Mouse (Mus musculus) macrophage (primary cell): ENCODE measurements at regions not wholly inside any gene's neighbourhood (a gene's known extent, or its start where the extent isn't known, plus 50 kb on each side); places are given as distances from the start of the nearest gene placed in this dataset.

Experiments used
- H3K27ac ChIP-seq: fragments of 350-480 bp; formaldehyde crosslinking; 2 replicates; pipeline ENCODE4 v1.9.0; 2021
- H3K36me3 ChIP-seq: fragments of 350-480 bp; formaldehyde crosslinking; 2 replicates; pipeline ENCODE4 v1.9.0; 2021; ENCODE audit errors: inconsistent target
- H3K4me3 ChIP-seq: fragments of 350-480 bp; formaldehyde crosslinking; 2 replicates; pipeline ENCODE4 v1.9.0; 2021; ENCODE audit errors: inconsistent target
- H3K79me2 ChIP-seq: fragments of 350-480 bp; formaldehyde crosslinking; 2 replicates; pipeline ENCODE4 v1.9.0; 2021; ENCODE audit errors: inconsistent target
- WGBS: methylation state at CpG from one replicate; pipeline ENCODE4 v1.1.7; 2026; ENCODE audit warnings: inconsistent platforms; ENCODE audit not compliant: missing documents; 5-methylcytosine and 5-hydroxymethylcytosine counted together

DNA sequence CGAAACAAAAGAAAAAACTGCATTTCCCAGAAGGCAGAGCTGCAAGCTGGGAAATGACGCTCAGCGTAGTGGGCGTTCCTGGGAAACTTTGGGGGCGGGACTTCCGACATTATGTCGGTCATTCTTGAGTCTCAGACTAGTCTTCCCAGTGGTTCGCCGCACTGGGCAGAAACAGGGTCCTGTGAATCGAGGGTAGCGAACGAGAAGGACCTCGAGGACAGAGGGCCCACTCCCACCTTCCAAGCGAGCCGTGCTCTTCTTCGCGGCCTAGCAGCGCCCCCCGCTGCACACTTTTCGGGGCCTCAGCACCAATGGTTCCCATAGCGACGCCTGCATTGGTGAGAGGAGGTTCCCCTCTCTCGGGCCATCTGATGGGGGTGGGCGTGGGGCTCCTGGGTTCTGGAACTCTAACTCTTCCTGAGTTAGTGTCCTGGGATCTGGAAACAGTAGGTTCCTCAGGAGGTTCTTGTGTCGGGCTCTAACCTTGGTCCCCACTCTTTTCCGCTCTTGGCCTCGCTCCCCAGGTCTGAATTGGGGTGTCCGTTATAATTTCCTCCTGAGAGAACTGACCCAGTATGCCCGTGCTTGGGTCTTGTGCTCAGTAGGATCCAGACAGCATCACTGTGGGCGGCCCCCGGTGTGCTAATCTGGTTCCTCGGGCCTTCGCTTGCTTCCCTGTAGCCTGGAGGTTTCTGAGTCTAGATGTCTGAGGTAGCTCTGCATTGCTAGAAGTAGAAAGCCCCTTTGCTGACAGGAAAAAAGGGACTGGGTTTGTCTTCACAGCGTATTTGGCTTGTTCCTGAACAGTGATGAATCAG lies 52.8 kb upstream of the Gramd1a start:
- 34% methylated on average over 33 of the region's 34 CpGs for WGBS
- H3K27ac ChIP-seq = peak overlapping the region; percentile 27
- no peaks in the 10 kb centered on the region; the same call in 1 of the 2 replicates for H3K36me3 ChIP-seq
- peaks cover 7% of the 10 kb centered on the region; the same call in 1 of the 2 replicates for H3K79me2 ChIP-seq
- H3K4me3 ChIP-seq = peak overlapping the region; percentile 81

DNA sequence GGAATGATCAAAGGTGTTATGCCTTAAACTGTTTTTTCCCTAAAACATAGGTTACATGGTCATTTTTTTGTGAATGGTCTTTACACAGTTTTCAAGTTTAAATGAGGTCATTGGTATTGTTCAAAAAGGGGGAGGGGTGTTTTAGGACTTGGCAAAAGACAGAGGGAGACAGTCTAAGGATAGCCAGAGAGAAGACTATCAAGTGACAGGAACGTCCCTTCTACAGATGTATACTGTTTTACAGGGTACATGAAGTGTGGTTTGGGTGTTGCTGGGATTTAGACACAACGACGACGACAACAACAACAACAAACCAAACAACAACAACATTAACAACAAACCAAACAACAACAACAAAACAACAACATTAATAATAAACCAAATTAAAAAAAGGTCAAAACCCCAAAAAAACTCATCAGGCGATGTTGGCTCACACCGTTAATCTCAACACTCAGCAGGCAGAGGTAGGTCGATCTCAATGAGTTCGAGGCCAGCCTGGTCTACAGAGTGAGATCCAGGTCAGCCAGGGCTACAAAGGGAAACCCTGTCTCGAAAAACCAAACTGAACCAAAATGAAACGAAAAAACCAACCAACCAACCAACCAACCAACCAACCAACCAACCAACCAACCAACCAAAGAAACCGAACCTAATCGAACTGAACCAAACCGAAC lies 52.0 kb upstream of the Gramd1a start:
- WGBS = 61% methylated on average over 13 of the region's 13 CpGs
- Histone ChIP-seq H3K36me3 (no peaks in the 10 kb centered on the region; the same call in 1 of the 2 replicates), H3K79me2 (peaks cover 7% of the 10 kb centered on the region; the same call in 1 of the 2 replicates), H3K27ac (no peak overlapping the region), H3K4me3 (peak overlapping the region; percentile 81)
